Mouse (Mus musculus) ovary, postnatal 10 days (tissue): ENCODE measurements around the gene Rfx1.
A peak's percentile ranks its signal among the peaks of the same experiment; 100 is the strongest.

ENCODE experiments used
- DNase-seq: peaks from one replicate; pipeline ENCODE4 v3.0.0; 2022; ENCODE audit warnings: low spot score

Rfx1 gene

DNA sequence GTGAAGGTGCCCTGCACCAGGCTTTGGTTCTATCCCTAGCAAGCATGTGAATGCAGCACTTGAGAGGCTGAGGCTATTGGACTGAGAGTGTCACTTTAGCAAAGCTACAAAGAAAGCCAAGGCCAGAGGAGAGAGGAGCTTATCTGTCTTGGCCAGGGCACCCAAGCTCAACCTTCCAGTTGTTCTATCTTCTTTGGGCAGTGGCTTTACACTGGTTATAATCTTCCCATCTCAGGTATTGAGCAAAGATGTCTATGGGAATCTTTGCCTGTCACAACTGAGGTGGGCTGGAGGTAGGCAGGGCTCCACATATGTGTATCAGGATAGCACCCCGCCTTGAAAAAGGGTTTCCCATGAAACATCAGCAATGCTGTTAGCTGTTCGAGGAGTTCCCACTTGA lies 6.4 kb upstream of the Rfx1 start:
- DNase-seq, result no peak

GRCm38 (mm10) chr8:84063861-84064610 lies 2.6 kb upstream of the Rfx1 start:
- no peak for DNase-seq

DNA sequence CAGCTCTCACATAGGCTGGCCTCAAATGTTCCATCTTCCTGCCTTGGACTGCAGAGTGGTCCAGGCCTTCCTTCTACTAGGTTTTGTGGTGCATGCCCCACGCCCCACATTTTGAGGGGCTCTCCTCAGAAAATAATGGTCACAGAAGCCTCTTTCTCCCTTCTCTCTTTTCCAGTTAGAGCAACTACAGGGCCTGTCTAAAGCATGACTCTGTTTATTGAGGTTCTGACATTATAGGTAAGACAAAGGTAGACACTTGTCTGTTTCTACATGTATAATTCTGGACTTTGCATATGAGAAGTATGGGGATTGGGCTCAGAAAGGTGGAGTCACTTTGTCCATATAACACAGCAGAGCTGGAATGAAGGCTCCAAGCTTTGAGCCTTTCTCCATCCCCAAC lies 1.6 kb upstream of the Rfx1 start, which contains the start of gene Gm10643:
Gene Gm10643 (minus strand): TSS at position 101 of the 400 bp plus-strand sequence.
- DNase-seq, result no peak

GRCm38 (mm10) chr8:84065457-84066072 lies 1.1 kb upstream of the Rfx1 start:
- DNase-seq, result no peak

GRCm38 (mm10) chr8:84067047-84067573 lies 476 bp downstream of the Rfx1 start:
- peak; percentile 98 for DNase-seq

DNA sequence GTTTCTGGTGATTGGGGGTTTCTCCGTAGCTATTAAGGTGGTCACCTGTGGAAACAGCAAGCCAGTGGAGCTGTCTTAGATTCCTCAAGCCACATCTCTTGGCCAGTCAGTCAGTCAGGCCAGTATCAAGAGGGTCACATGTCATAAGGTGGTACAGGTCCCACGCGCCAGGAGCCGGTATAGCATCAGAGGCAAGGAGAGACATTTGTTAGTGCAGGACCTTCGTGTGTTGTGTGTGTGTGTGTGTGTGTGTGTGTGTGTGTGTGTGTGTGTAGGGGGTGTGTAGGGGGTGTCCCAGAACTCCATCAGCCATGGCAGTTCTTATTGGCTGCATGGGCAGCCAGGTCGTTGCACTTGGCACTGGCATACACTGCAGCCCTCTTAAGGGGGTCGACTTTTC lies 1.3 kb downstream of the Rfx1 start:
- DNase-seq, result no peak

DNA sequence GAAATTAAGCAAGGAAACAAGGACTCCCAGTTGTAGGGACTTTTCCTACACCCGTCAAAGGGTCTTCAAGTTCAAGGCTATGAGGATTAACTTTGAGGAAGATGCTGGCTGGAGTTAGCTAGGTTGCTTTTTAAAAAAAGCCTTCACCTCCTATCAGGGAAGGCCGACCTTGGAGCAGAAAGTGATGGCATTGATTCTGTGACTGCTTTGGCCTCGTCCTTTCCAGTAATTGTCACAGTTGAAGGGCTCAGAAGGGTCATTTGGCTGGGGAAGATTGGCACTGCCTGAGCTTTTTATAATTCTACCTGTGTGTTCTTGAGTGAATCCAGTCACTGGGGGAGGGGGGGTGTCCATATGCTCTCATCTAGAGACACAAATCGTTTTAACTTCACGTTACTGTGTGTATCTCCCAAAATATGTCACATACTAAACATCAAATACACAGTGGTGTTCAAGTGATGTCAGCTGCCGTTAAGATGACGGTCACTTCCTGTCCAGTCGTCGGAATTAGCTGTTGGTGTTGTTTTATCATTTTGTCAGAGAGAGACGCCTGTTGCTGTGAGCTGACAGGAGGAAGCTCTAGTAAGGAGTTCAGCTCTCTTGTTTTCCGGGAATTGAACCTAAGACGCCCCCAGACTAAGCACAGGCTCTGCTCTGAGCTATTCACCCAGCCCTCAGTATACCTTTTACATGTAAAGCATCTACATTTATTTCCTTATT lies 1.8 kb downstream of the Rfx1 start:
- DNase-seq, result no peak

GRCm38 (mm10) chr8:84069169-84069568 lies 2.5 kb downstream of the Rfx1 start:
- DNase-seq, result no peak

DNA sequence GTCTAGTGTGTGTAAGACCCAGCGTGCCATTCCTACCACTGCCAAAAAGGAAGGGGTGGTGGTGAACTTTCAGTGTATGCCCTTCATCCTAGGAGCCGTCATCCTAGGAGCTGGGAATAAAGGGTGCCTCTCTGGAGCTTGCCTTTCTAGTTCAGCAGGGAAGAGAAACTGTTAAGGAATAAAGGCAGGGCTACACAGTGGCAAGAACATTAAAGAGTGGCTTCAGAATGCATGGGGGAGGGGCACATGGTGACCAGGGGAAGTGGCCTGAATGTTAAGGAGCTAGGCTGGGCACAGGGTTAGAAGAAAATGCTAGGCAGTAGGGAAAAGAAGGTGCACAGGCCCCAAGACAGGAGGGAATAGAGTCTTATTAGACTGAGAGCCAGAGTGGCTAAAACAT lies 3.1 kb downstream of the Rfx1 start:
- no peak for DNase-seq

DNA sequence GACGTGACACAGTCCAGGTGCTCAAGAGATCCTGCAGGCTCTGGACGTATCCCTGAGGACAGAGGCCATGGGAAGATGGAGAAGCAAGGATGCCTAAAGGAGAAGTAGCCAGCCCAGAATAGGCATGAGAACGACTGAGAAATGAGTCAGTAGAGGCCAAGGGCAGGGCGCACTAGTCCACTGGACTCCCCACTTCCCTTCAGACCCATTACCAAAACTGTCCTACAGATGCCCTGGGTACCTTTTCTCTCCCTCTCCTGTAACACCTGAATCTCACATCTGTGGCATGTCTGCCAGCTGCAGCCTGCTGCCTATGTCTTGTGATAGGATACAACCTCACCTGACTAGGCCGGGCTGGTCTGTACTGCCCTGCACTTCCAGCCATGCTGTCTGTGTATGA lies 3.6 kb downstream of the Rfx1 start:
- DNase-seq, result no peak

- DNase-seq, result no peak
Observed at GRCm38 (mm10) chr8:84070667-84071066, 4.0 kb downstream of the Rfx1 start.

- no peak for DNase-seq
Observed at GRCm38 (mm10) chr8:84071921-84072320, 5.3 kb downstream of the Rfx1 start.

GRCm38 (mm10) chr8:84072321-84072720 lies 5.7 kb downstream of the Rfx1 start:
- no peak for DNase-seq

DNA sequence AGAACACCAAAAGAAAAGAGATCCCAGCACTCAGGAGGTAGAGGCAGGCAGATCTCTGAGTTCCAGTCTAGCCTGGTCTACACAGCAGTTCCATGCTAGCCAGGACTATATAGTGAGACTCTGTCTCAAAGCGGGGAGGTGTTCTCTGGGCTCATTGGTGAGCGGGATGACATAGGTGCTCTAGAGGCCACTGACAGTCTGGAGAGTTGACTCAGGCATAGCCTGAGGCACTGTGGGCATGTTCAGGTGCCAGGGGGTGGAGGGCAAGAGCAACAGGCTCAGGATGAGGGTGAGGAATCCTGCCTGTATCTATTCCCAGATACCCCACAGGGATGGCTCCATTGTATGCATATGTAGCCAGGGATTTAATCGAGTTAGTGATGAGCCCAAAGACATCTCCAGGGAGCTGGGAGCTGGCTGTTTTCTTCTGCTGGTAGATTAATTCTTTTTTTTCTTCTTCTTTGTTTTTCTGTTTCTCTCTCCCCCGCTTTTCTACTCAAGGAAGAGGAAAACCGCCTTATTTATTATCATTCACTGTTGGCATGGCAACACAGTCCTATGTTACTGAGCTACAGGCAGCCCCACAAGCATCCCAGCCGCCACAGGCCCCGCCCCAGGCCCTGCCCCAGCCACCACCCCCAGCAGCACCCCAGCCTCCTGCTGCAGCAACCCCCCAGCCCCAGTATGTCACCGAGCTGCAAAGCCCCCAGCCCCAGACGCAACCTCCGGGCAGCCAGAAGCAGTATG lies 6.8 kb downstream of the Rfx1 start:
- DNase-seq, result no peak

DNA sequence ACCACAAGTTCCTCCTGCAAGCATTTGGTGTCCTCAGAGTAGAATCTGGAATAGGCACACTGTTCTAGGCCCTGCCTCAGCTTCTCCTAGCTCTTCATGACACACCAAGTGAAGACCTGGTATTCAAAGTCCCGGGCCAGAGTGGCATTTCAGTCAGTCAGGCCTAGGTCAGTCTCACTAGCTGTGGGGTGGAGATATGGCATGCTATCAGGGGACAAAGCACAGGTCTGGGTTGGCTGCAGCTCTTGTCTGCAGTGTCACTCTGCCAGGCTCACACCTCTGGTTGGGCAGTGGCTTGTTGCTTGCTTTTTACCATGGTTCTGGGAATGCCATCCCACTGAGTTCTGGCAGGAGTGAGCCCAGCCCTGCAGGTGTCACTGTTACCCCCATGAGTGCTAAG lies 9.8 kb downstream of the Rfx1 start:
- no peak for DNase-seq

GRCm38 (mm10) chr8:84076849-84077248 lies 10.2 kb downstream of the Rfx1 start:
- no peak for DNase-seq

DNA sequence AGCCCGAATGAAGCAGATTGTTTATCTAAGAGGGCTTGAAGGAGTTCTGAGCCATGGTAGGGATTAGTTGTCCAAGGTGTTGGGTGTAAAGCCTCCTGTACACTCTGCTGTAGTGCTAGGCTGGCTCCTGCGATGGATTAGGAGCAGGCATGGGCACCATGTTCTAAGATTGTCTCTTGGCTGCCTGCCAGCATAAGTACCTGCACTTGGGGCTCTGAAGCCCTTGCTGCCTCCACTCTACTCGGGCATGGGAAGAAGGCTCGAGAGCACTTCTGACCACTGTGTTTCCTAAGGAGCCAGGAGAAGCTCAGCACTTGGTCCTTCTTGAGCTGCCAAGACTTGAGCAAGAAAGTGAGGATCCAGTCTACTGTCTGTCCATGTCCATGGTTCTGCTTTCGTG lies 12.6 kb downstream of the Rfx1 start:
- DNase-seq, result no peak

DNA sequence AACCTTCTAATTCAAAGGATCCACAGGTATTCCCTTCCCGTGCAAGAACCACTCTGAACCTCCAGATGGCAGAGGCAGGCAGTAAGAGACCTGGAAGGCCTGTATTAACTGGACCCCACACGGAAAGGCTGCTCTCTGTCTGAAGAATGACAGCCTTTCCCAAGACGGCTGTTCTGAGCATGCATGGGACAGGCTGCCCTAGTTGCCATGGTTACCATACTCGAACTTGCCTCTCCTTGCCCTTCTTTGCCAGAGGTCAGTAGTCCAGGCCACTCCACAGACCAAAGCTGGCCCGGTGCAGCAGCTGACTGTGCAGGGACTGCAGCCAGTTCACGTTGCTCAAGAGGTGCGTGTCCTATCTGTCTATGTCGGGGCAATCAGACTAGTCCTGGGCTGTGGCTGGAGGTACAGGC lies 17.2 kb downstream of the Rfx1 start:
- no peak for DNase-seq

GRCm38 (mm10) chr8:84084341-84085115 lies 17.9 kb downstream of the Rfx1 start:
- DNase-seq, result no peak

DNA sequence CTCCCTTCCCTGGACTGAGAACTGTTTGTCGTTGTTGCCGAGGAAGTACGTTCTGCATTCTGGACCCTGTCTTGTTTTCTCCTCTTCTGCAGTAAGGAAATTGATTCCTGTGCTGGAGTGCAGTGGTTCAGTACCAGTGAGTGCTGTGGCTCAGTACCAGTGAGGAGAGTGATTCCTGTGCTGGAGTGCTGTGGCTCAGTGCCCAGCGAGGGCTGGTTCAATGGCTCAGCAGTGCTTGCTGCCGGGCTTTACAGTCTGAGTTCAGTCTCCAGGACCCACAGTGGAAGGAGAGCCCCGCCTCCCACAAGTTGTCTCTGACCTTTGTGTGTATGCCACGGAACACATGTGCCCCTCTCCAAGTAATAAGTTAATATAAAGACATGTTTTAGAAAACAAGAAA lies 20.5 kb downstream of the Rfx1 start:
- no peak for DNase-seq

- no peak for DNase-seq
Observed at GRCm38 (mm10) chr8:84087821-84088220, 21.2 kb downstream of the Rfx1 start.
